Mouse (Mus musculus) thymus, adult 2 months (tissue): ENCODE results near the gene Wnt7a. TPM values are rescaled to one million over a fixed set of nuclear protein-coding genes. Genes with fewer than 3 reads are reported as not detected.
A peak's percentile ranks its signal among the peaks of the same experiment; 100 is the strongest.

Experiments
- DNase-seq: peaks from one replicate; pipeline ENCODE4 v3.0.0; 2021
- H3K27ac ChIP-seq: fragments of 200-500 bp; 2 replicates; pipeline ENCODE4 v1.5.1; 2012; ENCODE audit warnings: low read length, control low read depth; ENCODE audit not compliant: control insufficient read depth, insufficient read depth
- H3K27me3 ChIP-seq: fragments of 200-500 bp; 2 replicates; pipeline ENCODE4 v1.6.1; 2012; ENCODE audit warnings: mild to moderate bottlenecking, low read length, moderate library complexity, mixed read lengths; ENCODE audit not compliant: control insufficient read depth, insufficient read depth
- H3K36me3 ChIP-seq: fragments of 200-500 bp; 2 replicates; pipeline ENCODE4 v1.6.1; 2012; ENCODE audit warnings: mild to moderate bottlenecking, low read length, moderate library complexity; ENCODE audit not compliant: control insufficient read depth, insufficient read depth
- H3K4me1 ChIP-seq: fragments of 200-500 bp; replicated peaks from 2 replicates; pipeline ENCODE4 v1.6.1; 2012; ENCODE audit warnings: low read length; ENCODE audit not compliant: control insufficient read depth, insufficient read depth
- H3K4me3 ChIP-seq: fragments of 200-500 bp; 2 replicates; pipeline ENCODE4 v1.5.1; 2012; ENCODE audit warnings: mild to moderate bottlenecking, low read length, control low read depth, moderate library complexity; ENCODE audit not compliant: control insufficient read depth, insufficient read depth
- CTCF ChIP-seq: fragments of 200-500 bp; IDR thresholded peaks from 2 replicates; pipeline ENCODE4 v1.5.1; 2012; ENCODE audit warnings: mild to moderate bottlenecking, control low read depth, low read length, moderate library complexity, borderline replicate concordance; ENCODE audit not compliant: control insufficient read depth, poor library complexity, insufficient read depth; ENCODE audit errors: extremely low read depth
- POLR2A ChIP-seq: fragments of 200-500 bp; IDR thresholded peaks from 2 replicates; pipeline ENCODE4 v1.6.1; 2012; ENCODE audit warnings: mild to moderate bottlenecking, low read length, control low read depth, moderate library complexity; ENCODE audit not compliant: control insufficient read depth, poor library complexity, insufficient read depth; ENCODE audit errors: extremely low read depth
- WGBS: fragments of 180-500 bp; shearing (Covaris S2); methylation state at CpG from one replicate; pipeline ENCODE4 v1.1.7; 2018; 5-methylcytosine and 5-hydroxymethylcytosine counted together
- polyA plus RNA-seq: library from polyadenylated mRNA; depleted of rRNA; stranded (reverse); fragments of >200 nt; gene quantifications from 2 replicates; pipeline ENCODE4 v1.2.3, GENCODE M21; 2012

The Wnt7a gene
- polyA plus RNA-seq, 1 experiment: 0.04 TPM

DNA sequence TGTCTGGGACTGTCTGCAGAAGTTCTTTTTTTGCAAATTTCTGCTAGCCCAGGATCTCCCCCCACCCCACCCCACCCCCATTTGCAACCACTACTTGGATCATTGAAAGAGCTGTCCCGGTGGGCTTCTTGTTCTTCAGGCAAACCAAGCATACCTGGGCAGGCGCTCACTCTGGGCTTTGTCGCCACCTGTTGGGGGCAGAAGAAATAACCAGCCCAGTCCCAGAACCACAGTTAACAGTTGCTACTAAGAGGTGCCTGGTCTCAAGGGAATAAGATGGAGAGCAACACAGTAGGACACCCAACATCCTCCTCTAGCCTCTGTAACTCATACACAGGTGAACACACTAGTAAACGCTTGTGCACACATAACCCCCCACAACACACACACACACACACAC is 3.7 kb upstream of the Wnt7a start:
- H3K4me1 ChIP-seq: no peaks in the 10 kb centered on the region; the same call in 1 of the 2 replicates
- H3K4me3 ChIP-seq: no peak overlapping the region
- 3% methylated on average over 4 of the region's 4 CpGs for WGBS
- no peak overlapping the region for H3K27ac ChIP-seq
- no peaks in the 10 kb centered on the region; the same call in none of the 2 replicates for H3K27me3 ChIP-seq
- H3K36me3 ChIP-seq: no peaks in the 10 kb centered on the region
- DNase-seq: peak; percentile 50
- TF ChIP-seq POLR2A: no peak
- TF ChIP-seq CTCF: peak; percentile 59; the same call in 1 of the 2 replicates

DNA sequence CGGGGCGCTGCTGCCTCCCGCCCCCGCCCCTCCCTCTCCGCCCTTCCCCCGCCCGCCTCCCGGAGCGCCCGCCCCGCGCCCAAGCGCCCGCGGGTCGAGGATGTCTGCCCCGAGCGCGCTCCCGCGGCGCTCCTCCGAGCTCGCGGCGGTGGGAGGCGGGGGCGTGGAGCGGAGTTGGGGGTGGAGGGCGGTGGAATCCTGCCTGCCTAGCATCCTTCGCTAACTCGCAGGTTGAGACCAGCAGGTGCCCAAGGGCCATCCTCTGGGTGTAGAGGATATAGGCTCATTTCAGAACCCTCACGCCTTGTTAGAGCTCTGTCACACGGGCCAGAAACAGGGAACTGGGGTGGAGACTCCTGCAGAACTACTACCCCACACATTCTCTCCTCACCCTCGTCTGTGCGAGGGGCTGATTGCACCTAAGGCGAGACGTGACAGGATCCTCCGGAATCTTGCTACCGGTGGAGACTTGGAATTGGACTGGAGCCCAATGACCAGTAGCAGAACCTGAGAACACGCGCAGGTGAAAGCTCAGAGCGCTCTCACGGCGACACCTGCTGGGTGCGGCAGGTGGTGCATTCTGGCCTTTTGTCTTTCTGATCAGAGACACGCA is 312 bp upstream of the Wnt7a start:
- Histone ChIP-seq H3K27me3 (peaks cover 2% of the 10 kb centered on the region), H3K27ac (no peak overlapping the region), H3K4me3 (peak overlapping the region; percentile 8; the same call in 1 of the 2 replicates), H3K4me1 (no peaks in the 10 kb centered on the region; the same call in 1 of the 2 replicates), H3K36me3 (no peaks in the 10 kb centered on the region)
- TF ChIP-seq CTCF (peak; percentile 83; the same call in 1 of the 2 replicates), POLR2A (no peak)
- DNase-seq: peak; percentile 66
- WGBS: 1% methylated on average over 46 of the region's 47 CpGs

- no peak for TF ChIP-seq POLR2A
- no peak for TF ChIP-seq CTCF
- no peak for DNase-seq
- 5% methylated on average over 26 of the region's 26 CpGs for WGBS
- H3K27me3 ChIP-seq: peaks cover 2% of the 10 kb centered on the region
- H3K36me3 ChIP-seq: no peaks in the 10 kb centered on the region
- no peaks in the 10 kb centered on the region; the same call in 1 of the 2 replicates for H3K4me1 ChIP-seq
- H3K4me3 ChIP-seq: no peak overlapping the region
- no peak overlapping the region for H3K27ac ChIP-seq
Observed at GRCm38 (mm10) chr6:91410168-91410780, 889 bp downstream of the Wnt7a start.

- Histone ChIP-seq H3K36me3 (no peaks in the 10 kb centered on the region), H3K27me3 (peaks cover 2% of the 10 kb centered on the region), H3K4me3 (no peak overlapping the region), H3K27ac (no peak overlapping the region), H3K4me1 (no peaks in the 10 kb centered on the region; the same call in 1 of the 2 replicates)
- WGBS: 6% methylated on average over 34 of the region's 34 CpGs
- TF ChIP-seq CTCF (no peak), POLR2A (no peak)
- no peak for DNase-seq
Observed at GRCm38 (mm10) chr6:91409448-91410167, 1.6 kb downstream of the Wnt7a start.

DNA sequence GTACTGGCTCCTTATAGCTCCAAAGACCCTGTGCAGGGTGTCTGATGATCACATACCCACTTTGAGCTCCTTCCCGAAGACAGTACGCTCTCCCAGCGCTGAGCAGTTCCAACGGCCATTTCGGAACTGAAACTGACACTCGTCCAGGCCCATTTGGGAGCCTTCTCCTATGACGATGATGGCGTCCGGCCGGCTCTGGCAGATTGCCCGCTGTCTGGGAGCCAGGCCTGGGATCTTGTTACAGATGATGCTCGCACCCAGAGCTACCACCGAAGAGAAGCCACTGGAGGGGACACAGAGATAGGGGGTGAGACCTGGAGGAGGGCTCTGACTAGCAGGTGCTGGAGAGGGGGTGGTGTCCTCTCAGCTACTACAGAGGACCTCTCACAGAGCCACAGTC is 2.5 kb downstream of the Wnt7a start:
- no peak overlapping the region for H3K4me3 ChIP-seq
- H3K36me3 ChIP-seq: no peaks in the 10 kb centered on the region
- WGBS: 86% methylated on average over 13 of the region's 13 CpGs
- no peak for TF ChIP-seq CTCF
- no peak for TF ChIP-seq POLR2A
- H3K27ac ChIP-seq: no peak overlapping the region
- DNase-seq: no peak
- H3K4me1 ChIP-seq: no peaks in the 10 kb centered on the region; the same call in 1 of the 2 replicates
- peaks cover 2% of the 10 kb centered on the region for H3K27me3 ChIP-seq

DNA sequence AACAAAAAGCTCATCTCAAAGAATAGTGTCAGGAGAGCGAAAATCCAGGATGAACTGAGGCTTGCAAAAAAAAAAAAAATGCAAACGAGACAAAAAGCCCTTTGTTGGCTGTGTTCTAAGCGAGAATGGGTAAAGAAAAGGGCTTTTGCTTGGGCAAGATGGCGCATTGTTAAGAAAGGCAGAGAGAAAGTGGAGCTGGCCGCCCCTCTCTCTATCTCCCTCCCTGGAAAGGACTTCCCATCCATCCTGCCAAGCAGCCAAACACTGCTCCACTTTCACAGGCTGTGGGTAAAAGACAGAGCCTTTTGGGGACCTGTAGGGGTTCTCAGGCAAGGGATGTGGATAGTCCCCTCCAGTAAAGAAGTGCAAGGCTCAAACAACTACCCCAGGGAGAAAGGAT is 9.6 kb downstream of the Wnt7a start:
- H3K27me3 ChIP-seq: no peaks in the 10 kb centered on the region
- TF ChIP-seq POLR2A (no peak), CTCF (no peak)
- H3K27ac ChIP-seq: no peak overlapping the region
- no peak overlapping the region for H3K4me3 ChIP-seq
- no peaks in the 10 kb centered on the region; the same call in 1 of the 2 replicates for H3K4me1 ChIP-seq
- no peaks in the 10 kb centered on the region for H3K36me3 ChIP-seq
- DNase-seq: no peak
- WGBS: 79% methylated on average over 5 of the region's 5 CpGs
